Mouse (Mus musculus): ENCODE measurements at regions not wholly inside any gene's neighbourhood (a gene's known extent, or its start where the extent isn't known, plus 50 kb on each side); places are given as distances from the start of the nearest gene placed in this dataset.

DNA sequence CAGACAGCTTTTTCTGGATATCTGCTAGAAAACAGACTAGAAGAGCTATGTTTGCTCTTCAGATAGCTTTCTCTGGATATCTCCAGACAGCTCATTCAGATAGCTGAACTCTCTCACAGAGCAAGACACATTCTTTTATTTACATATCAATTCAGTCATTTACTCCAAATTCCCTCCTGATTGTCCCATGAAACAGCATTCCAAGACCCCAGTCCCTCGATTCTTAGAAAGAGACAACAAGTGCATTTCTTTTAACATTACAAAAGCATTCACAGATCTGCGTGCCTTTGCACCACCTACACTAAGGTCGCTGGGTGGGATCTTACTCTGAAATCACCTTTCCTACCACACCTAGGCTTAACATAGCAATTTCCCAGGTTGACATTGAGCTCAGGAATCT is 1039.5 kb upstream of the Ddx18 start:
- no peak for DNase-seq

DNA sequence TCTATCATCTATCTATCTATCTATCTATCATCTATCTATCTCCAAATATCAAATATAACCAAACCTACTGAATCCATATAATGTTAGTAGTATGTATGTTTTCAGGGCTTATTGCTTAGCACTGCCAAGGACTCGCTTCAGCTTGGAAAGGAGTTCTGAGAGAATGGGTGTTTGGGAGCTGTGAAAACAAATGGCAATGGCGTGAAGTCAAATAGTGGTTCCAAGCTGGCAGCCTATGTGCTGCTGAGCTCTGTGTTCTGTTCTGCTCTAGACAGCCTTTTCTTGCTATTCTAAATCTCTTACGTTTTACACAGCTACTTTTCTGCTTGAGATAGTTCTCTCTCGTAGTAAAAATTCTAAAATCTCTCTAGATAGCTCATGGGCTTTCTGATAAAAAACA is 1008.2 kb upstream of the Ddx18 start:
- no peak for DNase-seq

DNA sequence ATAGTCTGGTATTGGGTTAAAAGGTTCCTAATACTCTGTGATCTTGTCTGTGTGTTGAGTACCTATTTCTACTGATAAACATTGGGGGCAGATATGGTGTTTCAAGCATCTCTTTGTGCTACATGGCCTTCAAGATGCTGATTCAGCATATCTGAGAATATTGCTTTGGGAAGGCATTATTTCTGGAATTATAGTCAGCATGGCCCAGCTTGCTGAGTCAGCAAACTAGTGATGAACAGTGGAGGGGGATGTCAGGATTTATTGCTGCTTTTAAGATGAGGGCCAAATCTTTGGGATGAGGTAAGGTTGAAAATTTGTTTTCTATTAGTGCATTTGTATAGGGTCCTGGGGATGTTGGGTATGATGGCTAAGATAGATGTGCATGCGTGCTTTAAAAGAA is 983.8 kb upstream of the Ddx18 start:
- no peak for DNase-seq

DNA sequence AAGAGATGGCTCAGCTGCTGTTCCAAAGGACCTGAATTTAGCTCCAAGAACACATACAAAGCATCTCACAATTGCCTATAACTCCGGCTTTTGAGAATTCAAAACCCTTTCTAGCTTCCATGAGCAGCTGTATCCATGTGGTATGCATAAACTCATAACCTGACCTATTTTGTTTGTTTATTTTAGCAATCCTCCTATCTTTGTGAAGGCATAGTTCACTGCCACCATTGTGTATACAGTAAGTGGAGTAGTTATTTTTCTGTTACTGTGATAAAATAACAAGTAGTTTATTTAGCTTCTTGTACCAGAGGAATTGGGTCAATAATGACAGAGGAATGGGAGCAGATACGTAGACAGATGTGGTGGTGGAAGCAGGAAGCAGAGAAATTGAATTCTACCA is 941.8 kb upstream of the Ddx18 start:
- DNase-seq = no peak

DNA sequence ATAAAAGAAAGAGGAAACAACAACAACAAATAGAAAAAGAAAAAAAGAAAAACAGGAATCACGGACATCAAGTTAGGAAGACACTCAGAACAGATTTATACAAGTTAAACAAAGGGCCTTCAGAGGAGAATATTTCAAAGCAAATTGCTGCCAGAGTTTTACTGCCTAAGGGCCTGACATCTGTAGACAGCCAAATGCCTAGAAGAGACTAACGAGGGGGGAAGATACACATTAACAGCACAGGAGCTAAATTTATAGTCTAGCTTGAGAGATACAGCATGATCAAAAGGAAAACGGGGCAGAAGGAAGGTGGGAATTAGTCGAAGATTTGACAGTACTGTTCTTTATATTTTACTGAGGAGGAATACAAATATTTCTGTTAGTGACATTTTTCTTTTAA is 933.9 kb upstream of the Ddx18 start:
- DNase-seq = no peak

DNA sequence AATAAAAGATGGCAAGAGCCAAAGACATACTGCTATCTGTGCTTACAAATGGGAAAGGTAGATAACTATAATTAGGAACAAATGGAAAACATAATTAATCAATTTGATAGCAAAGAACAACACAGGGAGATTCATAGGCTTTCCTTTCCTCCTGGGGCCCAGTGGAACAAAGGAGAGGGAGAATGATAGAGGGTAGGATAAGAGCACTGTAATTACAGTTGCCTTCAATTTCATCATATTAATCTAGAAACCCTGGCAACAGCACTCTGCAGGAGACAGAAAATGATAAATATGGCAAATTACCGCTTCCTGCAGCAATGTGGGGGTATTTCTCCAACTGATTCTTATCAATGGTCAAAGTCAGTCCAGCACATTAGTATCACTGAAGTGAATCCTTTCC is 910.2 kb upstream of the Ddx18 start:
- DNase-seq = no peak

DNA sequence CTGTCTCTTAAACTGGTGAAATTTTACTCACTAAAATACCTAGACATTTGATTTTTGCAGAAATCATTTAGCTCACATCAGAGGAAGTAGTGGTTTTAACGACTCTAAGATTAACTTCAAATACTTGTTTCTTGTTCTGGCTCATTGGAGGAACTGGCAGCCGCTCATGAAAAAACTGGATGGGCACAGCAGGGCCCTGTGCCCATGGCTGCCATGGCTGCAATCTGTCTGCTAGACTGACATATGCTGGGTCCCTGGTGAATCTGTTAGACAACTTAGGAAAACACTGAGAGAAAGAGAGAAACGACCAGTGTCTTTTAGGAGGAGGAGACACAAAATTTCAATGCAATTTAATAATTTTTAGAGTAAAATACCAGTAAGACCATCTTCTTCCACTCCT is 896.1 kb upstream of the Ddx18 start:
- DNase-seq = no peak

DNA sequence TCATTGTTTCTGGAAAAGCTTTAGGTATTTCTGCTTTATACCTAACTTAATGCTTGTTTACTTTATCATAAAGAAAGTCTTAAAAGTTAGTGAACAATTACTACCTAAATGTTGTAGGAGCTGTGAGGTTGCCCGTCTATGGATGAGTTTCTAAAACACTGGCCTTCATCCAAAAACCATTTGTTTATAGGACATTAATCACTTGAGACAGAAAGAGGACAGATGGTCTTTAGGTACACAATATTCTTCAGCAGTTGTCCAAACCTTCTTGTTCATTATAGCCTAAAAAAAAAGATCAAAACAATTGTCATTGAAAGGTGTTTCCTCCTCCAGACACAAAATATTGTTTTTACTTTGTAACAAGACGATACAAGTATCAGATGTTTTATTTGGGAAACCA is 891.3 kb upstream of the Ddx18 start:
- no peak for DNase-seq

DNA sequence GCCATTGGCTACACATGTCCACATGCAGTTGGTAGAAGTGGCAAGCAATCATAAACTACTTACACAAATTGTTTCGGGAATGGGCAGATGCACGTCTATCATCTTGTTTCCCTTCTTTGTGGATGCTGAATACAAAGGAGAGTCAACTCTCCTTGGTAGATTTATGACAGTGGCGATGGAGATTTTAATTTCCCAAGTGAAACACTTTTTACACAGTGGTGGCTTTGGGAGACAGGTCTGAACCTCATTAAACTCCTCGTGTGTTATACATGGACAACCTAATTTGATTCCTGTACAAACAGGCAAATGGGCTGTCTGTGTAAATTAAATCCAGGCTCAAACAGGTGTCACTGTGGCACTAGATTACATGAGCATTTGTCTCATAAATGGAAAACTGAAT is 887.1 kb upstream of the Ddx18 start:
- DNase-seq = no peak

DNA sequence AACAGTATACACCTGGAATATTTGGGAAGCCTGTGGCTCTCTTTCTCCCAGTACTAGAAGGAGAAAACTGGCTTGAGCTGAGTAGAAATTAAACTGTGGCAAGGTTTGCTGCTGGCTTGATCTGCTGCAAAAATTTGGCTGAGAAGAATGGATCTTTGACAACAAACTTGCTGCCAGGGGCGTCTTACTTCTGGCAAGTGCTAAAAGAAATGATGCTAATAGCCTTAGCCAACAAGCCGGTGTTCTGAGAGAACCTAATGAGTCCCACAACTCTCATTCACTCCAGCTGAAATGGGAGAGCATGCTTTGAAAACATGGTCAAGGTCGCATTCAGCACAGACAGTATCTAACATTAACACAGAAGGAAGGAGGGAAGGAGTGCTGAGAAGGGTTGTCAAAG is 885.8 kb upstream of the Ddx18 start:
- no peak for DNase-seq

DNA sequence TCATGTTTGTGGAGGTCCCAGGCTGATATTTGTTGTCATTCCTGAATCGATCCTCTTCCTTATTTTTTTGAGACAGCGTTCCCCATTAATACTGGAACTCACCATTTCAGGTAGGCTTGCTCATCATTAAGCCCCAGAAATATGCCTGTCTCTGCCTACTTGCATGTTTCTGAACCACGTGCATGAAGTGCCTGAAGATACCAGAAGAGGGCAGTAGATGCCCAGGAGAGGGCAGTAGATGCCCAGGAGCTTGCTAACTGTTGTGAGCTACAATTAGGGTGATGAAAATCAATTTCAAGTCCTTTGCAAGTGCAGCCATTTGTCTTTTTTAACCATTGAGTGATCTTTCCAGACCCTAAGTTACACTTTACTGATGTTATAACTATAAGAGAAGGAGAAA is 871.6 kb upstream of the Ddx18 start:
- DNase-seq = no peak

DNA sequence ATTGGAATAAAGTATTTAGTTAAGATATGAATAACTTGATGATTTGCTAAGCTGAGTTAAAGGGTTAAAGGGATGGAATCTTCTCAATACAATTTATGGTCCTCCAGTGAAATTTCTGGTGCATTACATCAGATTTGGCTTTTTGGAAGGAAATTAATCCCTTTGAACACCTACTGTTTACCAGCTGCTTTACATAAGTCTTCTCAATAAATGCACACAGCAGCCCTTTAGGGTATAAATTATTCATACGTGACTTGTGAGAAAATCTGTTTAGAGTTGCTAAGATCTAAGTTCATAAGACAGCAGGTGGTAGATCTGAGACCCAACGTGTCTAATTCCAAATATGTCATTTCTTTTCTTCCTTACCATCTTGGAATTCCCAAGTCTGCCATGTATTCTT is 855.7 kb upstream of the Ddx18 start:
- no peak for DNase-seq

DNA sequence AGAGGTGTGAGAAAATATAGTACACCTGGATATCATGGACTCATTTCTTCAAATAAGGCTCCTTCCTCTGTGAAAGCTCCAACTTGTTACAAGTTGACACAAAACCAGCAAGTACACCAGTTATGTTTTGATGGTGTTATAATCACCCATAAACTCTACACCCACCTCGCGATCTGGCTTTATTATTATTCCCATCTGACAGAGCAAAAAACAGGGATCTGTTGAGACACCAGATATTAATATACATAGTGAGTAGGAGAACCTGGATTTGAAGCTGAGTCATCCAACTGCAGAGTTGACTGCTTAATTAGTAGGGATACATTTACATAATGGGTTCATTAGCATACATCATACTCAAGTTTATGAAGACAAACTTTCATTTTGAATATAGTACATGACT is 828.6 kb upstream of the Ddx18 start:
- no peak for DNase-seq

DNA sequence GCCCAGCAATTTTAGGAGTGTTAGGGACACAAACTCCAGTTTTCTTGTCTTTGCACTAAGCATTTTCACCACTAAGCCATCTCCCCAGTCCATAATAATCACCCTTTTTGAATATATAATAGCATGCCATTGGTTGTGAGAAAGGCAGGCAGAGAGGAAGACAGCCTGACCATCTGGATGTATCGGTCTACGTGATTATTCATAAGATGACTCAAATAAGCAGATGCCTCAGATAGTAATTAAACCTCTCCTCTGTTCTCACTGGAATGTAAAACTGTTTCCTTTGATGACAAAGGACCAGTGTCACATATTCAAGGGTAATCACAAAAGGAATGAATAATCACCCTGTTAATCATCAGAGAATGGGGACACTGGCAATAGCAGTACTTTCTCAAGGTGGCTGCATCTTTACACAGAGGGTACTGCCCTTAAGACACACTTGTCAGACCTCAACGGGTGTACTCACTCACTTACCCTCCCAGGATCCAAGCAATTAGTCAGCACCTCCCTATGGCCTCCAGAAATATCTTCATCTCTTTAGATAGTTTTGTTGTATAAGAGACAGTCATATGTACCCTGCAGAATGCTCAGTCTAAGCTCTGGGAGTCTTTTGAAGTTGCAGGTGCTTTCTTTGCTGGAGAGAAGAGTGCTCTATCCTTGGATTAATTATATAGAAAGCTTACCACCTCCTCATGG is 826.0 kb upstream of the Ddx18 start:
- DNase-seq = no peak

DNA sequence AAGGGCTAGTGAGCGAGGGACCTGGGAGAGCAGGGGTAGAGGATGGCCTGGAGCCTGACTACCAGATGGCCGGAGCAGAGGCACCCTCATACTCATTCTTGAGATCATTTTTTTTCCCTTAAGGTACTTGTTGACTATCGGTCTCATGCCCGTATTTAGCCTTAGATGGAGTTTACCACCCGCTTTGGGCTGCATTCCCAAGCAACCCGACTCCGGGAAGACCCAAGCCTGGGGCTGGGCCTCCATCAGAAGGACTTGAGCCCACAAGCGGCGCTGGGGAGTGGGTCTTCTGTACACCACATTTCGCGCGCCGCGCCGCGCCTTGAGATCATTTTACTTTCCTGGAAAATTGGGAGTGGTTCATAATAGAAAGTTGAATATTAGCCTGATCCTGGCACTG is 789.2 kb upstream of the Ddx18 start:
- DNase-seq = peak; percentile 99

DNA sequence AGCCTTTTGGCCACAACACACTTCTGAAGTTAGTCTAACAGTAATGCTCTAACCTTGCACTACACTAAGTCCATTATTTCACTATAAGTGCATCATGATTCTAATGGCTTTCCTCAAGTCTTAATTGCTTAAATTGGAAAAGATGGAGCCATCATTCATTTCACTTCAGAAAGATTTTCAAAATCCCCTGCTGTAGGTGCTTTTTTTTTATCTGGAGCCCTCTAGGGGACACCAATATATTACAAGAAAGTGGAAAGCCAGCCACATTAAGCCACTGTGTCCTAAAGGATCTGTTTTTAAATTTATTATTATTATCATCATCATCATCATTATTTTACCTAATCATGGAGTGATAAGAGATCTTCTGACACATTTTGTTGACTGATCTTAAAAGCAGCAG is 783.7 kb upstream of the Ddx18 start:
- DNase-seq = no peak

DNA sequence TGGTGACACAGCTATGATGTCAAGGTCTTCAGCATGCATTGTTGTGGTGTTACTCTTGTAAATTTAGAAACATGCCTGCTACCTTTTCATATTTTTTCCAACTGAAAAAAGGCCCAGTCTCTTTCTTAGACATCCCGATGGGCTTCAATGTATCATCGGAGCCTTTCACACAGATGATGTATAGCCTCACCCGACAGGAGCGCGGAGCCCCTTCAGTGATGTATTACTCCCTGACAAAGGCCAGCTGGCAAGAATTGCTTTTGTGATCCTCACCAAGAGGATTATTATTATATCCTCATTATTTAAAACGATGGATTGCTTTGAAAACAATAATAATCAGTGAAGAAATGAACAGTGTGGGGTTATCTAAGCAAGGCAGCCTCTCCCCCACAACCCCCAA is 765.5 kb upstream of the Ddx18 start:
- DNase-seq = no peak

DNA sequence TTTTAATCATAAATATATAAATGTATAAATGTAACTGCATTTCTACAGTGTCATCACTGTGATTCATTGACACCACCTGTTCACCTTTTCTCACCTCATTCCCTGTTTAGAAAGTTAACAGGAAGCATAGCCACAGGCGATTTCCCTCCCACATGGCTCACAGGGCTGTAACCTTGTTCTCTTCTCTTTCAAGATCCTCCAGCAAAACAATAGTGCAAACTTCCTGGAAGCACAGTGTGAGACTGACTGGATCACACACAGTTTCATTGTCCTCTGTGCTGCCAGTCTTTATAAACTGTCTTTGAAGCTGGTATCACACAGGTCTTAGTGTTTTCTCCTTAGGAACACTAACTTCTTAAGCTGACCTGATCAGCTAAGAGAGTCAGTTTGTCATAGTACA is 760.5 kb upstream of the Ddx18 start:
- no peak for DNase-seq
